Mouse (Mus musculus) limb, embryonic 14.5 days (tissue): ENCODE data around the gene Samd13. TPM values are rescaled to one million over a fixed set of nuclear protein-coding genes. Genes with fewer than 3 reads are reported as not detected.

Experiments
- ATAC-seq: fragments of 200-750 bp; cut with Nextera tagmentation; 2 replicates; pipeline ENCODE4 v1.8.0; 2017; ENCODE audit warnings: low read depth, moderate number of reproducible peaks, moderate TSS enrichment; ENCODE audit not compliant: low FRiP score
- DNase-seq: peaks from one replicate; pipeline ENCODE4 v3.0.0-alpha.2; 2015; ENCODE audit warnings: low spot score
- H3K27ac ChIP-seq: fragments of 300-500 bp; sonication (generic); replicated peaks from 2 replicates; pipeline ENCODE4 v1.5.1; 2014; ENCODE audit warnings: low read depth, mild to moderate bottlenecking, low read length, moderate library complexity, mixed read lengths
- H3K27me3 ChIP-seq: fragments of 300-500 bp; sonication (generic); 2 replicates; pipeline ENCODE4 v1.6.1; 2014; ENCODE audit warnings: low read length, mixed read lengths; ENCODE audit not compliant: control insufficient read depth, insufficient read depth
- H3K36me3 ChIP-seq: fragments of 300-500 bp; sonication (generic); 2 replicates; pipeline ENCODE4 v1.6.1; 2014; ENCODE audit warnings: mild to moderate bottlenecking, low read length, moderate library complexity, mixed read lengths; ENCODE audit not compliant: control insufficient read depth, insufficient read depth
- H3K4me1 ChIP-seq: fragments of 300-500 bp; sonication (generic); 2 replicates; pipeline ENCODE4 v1.6.1; 2014; ENCODE audit warnings: antibody characterized with exemption, low read length, mixed read lengths; ENCODE audit not compliant: control insufficient read depth, insufficient read depth
- H3K4me2 ChIP-seq: fragments of 300-500 bp; sonication (generic); replicated peaks from 2 replicates; pipeline ENCODE4 v1.6.1; 2014; ENCODE audit warnings: low read depth, mild to moderate bottlenecking, low read length, moderate library complexity; ENCODE audit not compliant: severe bottlenecking
- H3K4me3 ChIP-seq: fragments of 300-500 bp; sonication (generic); replicated peaks from 2 replicates; pipeline ENCODE4 v1.5.1; 2014; ENCODE audit warnings: low read length
- H3K9ac ChIP-seq: fragments of 300-500 bp; sonication (generic); 2 replicates; pipeline ENCODE4 v1.6.1; 2014; ENCODE audit warnings: mild to moderate bottlenecking, low read depth, low read length, moderate library complexity; ENCODE audit not compliant: severe bottlenecking
- H3K9me3 ChIP-seq: fragments of 300-500 bp; sonication (generic); 2 replicates; pipeline ENCODE4 v1.6.1; 2016; ENCODE audit warnings: low read length; ENCODE audit not compliant: control insufficient read depth
- POLR2A ChIP-seq: fragments of 200-500 bp; IDR thresholded peaks from 2 replicates; pipeline ENCODE4 v1.8.0; 2012; ENCODE audit warnings: inconsistent platforms, mild to moderate bottlenecking, moderate library complexity, borderline replicate concordance; ENCODE audit not compliant: insufficient read depth, insufficient read length; ENCODE audit errors: extremely low read depth
- WGBS: fragments of 180-500 bp; shearing (Covaris S2); extraction: QIAGEN DNeasy Blood & Tissue Kit; methylation state at CpG from one replicate; pipeline ENCODE4 v1.1.7; 2014; 5-methylcytosine and 5-hydroxymethylcytosine counted together
- polyA plus RNA-seq, 2 experiments: library from polyadenylated mRNA; depleted of rRNA in 1 of 2; stranded (reverse) in 1 of 2; unstranded in 1 of 2; fragments of >200 nt; fragmentation: Nextera tagmentation in 1 of 2; extraction: Ambion mirVana in 1 of 2; gene quantifications; 2 replicates each; pipeline versions ENCODE4 v1.2.1 to v1.2.3; 2012 to 2014

The Samd13 gene
- polyA plus RNA-seq, 2 experiments, result 0.72 to 0.83 TPM

- H3K4me3 ChIP-seq, result no peak overlapping the region
- no peak overlapping the region for H3K9ac ChIP-seq
- H3K27me3 ChIP-seq, result no peaks in the 10 kb centered on the region
- H3K27ac ChIP-seq, result no peak overlapping the region
- no peak overlapping the region for H3K4me2 ChIP-seq
- no peaks in the 10 kb centered on the region for H3K4me1 ChIP-seq
- TF ChIP-seq POLR2A, result no peak
- 77% methylated on average over 10 of the region's 10 CpGs for WGBS
- H3K36me3 ChIP-seq, result no peaks in the 10 kb centered on the region
- ATAC-seq (no peak), DNase-seq (no peak)
- H3K9me3 ChIP-seq, result no peaks in the 10 kb centered on the region
Observed at GRCm38 (mm10) chr3:146649311-146649894, 36.0 kb downstream of the Samd13 start.

GRCm38 (mm10) chr3:146641818-146642427, 43.5 kb downstream of the Samd13 start:
- no peak overlapping the region for H3K4me3 ChIP-seq
- H3K4me1 ChIP-seq, result no peaks in the 10 kb centered on the region
- ATAC-seq, result no peak
- no peak overlapping the region for H3K4me2 ChIP-seq
- H3K36me3 ChIP-seq, result no peaks in the 10 kb centered on the region
- no peak for TF ChIP-seq POLR2A
- no peak overlapping the region for H3K27ac ChIP-seq
- DNase-seq, result no peak
- no peaks in the 10 kb centered on the region for H3K9me3 ChIP-seq
- WGBS, result 41% methylated on average over 4 of the region's 4 CpGs
- H3K9ac ChIP-seq, result no peak overlapping the region
- no peaks in the 10 kb centered on the region for H3K27me3 ChIP-seq

- TF ChIP-seq POLR2A, result no peak
- DNase-seq (no peak), ATAC-seq (no peak)
- Histone ChIP-seq H3K4me2 (no peak overlapping the region), H3K27ac (no peak overlapping the region), H3K9me3 (no peaks in the 10 kb centered on the region), H3K4me1 (no peaks in the 10 kb centered on the region), H3K27me3 (no peaks in the 10 kb centered on the region), H3K4me3 (no peak overlapping the region), H3K36me3 (no peaks in the 10 kb centered on the region), H3K9ac (no peak overlapping the region)
- WGBS, result 85% methylated on average over 5 of the region's 5 CpGs
Observed at GRCm38 (mm10) chr3:146632506-146632905, 52.9 kb downstream of the Samd13 start.

- Histone ChIP-seq H3K9ac (no peak overlapping the region), H3K27ac (no peak overlapping the region), H3K9me3 (no peaks in the 10 kb centered on the region), H3K27me3 (no peaks in the 10 kb centered on the region), H3K4me1 (no peaks in the 10 kb centered on the region), H3K4me3 (no peak overlapping the region), H3K4me2 (no peak overlapping the region), H3K36me3 (no peaks in the 10 kb centered on the region)
- ATAC-seq (no peak), DNase-seq (no peak)
- TF ChIP-seq POLR2A, result no peak
- WGBS, result 82% methylated on average over 8 of the region's 8 CpGs
Observed at GRCm38 (mm10) chr3:146628227-146628982, 57.0 kb downstream of the Samd13 start.

GRCm38 (mm10) chr3:146625766-146626165, 59.6 kb downstream of the Samd13 start:
- WGBS, result 94% methylated on average over 4 of the region's 4 CpGs
- no peak for TF ChIP-seq POLR2A
- Histone ChIP-seq H3K4me3 (no peak overlapping the region), H3K9ac (no peak overlapping the region), H3K4me2 (no peak overlapping the region), H3K27ac (no peak overlapping the region), H3K9me3 (no peaks in the 10 kb centered on the region), H3K4me1 (no peaks in the 10 kb centered on the region), H3K36me3 (no peaks in the 10 kb centered on the region), H3K27me3 (no peaks in the 10 kb centered on the region)
- ATAC-seq (no peak), DNase-seq (no peak)
